Mouse (Mus musculus): ENCODE data around the gene Cdc5l.

The Cdc5l gene

DNA sequence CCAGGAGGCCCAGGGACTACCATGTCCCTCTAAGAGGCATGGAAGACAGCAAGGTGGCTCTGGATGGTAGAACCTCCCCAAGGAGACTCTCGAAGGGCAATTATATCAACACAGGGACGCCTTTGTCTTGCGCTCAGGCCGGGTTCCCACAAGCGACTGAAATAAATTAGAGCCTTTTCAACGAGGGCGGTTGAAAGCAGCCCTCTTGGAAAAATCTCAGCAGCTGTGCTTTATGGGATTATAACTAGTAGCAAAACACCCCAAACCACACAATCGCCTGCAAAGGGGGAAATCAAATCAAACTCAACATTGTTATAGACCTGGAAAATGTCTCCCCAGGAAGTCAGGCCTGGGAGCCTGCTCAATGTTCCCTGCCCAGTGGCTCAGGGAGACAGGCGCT lies 62.5 kb downstream of the Cdc5l start:
- no peak for DNase-seq (ENCODE audit: low read depth, low spot score)

DNA sequence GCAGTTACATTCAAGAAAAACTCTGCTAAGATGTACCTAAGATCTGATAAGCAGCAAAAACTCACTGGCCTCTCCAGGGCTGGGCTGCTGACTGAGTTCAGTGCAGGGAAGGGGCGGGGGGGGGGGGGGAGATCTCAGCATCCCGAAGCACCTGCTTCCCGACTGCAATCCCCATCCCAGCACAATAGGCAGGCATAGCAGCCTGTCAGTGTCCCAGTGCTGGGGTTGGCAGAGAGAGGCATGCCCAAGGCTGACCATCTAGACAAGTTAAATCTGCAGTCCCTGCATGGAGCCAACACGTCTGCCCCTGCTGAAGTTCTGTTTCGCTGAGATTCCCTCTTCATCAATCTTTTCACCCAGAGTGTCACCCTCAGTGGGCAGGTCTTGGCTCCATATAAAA lies 63.0 kb downstream of the Cdc5l start:
- no peak for DNase-seq (ENCODE audit: low read depth, low spot score)

DNA sequence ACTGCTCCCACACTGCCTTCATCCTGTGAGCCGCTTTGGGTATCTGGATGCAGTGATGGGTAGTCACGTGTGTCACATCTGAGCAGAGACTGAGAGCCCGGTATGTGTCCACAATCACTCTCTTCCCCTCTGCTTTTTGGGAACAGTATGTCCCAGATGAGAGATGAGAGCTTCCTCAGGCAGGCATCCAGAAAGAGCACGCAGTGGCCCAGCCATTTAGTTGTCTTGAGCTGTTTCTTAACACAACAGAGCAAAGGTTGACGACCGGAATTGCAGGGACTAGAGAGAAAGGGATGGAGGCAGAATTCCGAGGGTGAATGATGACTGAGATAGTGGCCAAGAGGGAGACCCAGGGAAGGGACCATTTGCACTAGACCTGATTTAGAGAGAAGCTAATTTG lies 68.7 kb downstream of the Cdc5l start:
- no peak for DNase-seq (ENCODE audit: low read depth, low spot score)

DNA sequence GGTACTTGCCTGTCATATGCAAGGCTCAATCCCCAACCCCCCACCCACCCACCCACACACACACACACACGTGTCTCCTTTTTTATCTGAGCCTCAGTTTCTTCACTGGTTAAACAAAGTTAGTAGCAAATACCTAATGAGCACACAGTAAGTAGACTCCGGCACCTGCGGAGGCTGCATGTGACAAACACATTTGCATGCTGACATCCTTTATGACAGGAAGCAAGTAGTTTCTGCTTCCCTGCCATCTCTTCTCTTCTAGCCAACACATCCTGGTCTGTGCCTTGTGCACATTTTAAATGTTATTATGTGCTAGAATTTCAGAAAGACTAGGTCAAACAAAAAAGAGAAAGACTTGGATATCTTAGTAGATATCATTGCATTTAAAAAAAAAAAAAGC lies 72.6 kb downstream of the Cdc5l start:
- DNase-seq (ENCODE audit: low read depth, low spot score) = no peak

DNA sequence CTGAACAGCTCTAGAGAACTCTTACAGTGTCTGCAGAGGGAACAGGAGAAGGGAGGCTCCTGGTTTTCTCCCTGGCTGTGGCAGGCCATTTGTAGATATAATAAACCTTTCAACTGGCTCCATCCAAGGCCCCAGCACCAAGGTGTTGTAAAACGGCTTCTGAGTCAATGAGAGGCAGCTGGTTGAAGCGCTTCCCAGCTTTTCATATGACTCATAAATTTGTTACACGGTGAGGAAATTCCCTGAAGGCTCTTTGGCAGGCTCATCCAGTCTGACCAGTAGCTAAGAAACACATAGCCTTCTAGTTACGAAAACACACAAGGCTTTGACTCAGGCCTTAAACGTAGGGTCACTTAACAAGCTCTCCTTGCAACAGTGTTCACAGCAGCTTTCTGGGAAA lies 74.1 kb downstream of the Cdc5l start:
- no peak for DNase-seq (ENCODE audit: low read depth, low spot score)

DNA sequence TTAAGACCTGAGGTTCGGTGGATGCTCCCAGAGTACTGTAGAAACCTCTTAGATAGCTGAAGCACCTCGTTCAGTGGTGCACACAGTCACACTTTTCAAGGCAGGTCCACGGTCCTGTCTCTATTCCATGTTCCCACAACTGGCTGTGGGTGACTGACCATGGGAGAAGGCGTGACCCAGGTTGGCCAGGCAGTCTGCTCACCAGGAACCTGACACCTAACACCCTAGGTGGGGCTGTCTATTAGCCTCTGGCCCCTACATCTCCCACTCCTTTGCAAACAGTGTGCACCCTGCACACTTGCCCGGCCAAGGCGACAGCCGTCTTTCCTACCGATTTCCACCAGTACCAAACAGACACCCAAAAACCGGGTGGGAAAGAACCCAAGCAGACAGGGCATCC lies 77.1 kb downstream of the Cdc5l start:
- no peak for DNase-seq (ENCODE audit: low read depth, low spot score)

DNA sequence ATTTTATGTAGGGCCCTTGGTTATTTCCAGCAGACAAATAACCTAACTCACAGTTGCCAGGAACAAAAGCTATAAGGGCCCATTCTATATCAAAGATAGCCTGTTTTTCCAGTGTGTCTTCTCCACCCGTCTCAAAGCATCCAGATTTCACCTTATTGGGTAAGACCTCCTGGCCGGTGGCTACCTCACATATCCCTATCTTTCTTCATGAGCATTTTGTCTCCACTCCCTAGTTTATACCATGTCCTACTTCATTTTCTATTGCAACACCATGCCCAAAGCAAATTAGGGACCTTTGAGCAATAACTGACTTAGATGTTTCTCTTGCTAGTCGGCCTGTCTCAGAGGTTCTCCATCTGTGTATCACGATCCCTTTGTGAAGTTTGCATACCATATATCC lies 85.6 kb downstream of the Cdc5l start:
- DNase-seq (ENCODE audit: low read depth, low spot score) = no peak

All from CD4-positive helper T cell, adult 2 months (primary cell).